22 mouse cellular contexts compared by ENCODE assay signal in genomic region chr7:83994348-83994747, GRCm38 (mm10).
DNase-seq lines count a peak whose midpoint lies in the region; ATAC-seq and TF ChIP-seq lines count a peak whose summit lies in the region.
"Had no signal": no experiment of that assay in that cellular context is flagged by ENCODE, and none has a peak within 500 bp of the region (broad histone marks: within the 10 kb centered on the region; RNA-seq: fewer than 3 reads in every experiment).

No protein-coding gene starts in this region.

- peaks cover 2% of the 10 kb centered on the region in 2 experiments; a peak in 3 of 4 replicates for H3K4me1 ChIP-seq in ES-E14 (ENCODE audit: control insufficient read depth in 2 of 2, insufficient read depth in 2 of 2, low read length in 2 of 2, poor library complexity in 1 of 2)
- H3K4me1 ChIP-seq: embryonic facial prominence, embryonic 13.5 days; embryonic facial prominence, embryonic 15.5 days had no signal

- H3K9ac ChIP-seq in ES-E14 (ENCODE audit: insufficient read depth, low read depth, low read length, poor library complexity, severe bottlenecking): no peak overlapping the region
- H3K9ac ChIP-seq: embryonic facial prominence, embryonic 13.5 days; embryonic facial prominence, embryonic 15.5 days had no signal

- H3K4me3 ChIP-seq in ES-E14 (ENCODE audit: insufficient read depth in 1 of 2, low read depth in 1 of 2, low read length in 2 of 2, poor library complexity in 1 of 2, severe bottlenecking in 1 of 2): no peak overlapping the region
- H3K4me3 ChIP-seq: embryonic facial prominence, embryonic 13.5 days; embryonic facial prominence, embryonic 15.5 days; gastrocnemius, adult 2 months had no signal

- H3K9me3 ChIP-seq in ES-E14 (ENCODE audit: control insufficient read depth, insufficient read depth, low read depth, low read length): no peaks in the 10 kb centered on the region
- H3K9me3 ChIP-seq: embryonic facial prominence, embryonic 13.5 days; embryonic facial prominence, embryonic 15.5 days had no signal

- H3K27ac ChIP-seq in ES-E14 (ENCODE audit: insufficient read depth, low read depth, low read length, poor library complexity, severe bottlenecking): no peak overlapping the region
- H3K27ac ChIP-seq: embryonic facial prominence, embryonic 13.5 days; embryonic facial prominence, embryonic 15.5 days; gastrocnemius, adult 2 months had no signal

- H3K36me3 ChIP-seq in ES-E14 (ENCODE audit: control insufficient read depth, insufficient read depth, low read length, poor library complexity, severe bottlenecking): no peaks in the 10 kb centered on the region
- H3K36me3 ChIP-seq: embryonic facial prominence, embryonic 13.5 days; embryonic facial prominence, embryonic 15.5 days had no signal

- DNase-seq in ES-CJ7 (ENCODE audit: low read depth, low spot score) (peak; percentile 91), ES-E14 (ENCODE audit: low read depth, low spot score) (peak; percentile 51), WW6 (ENCODE audit: low read depth, low spot score) (peak; percentile 34)
- peak; percentile 12 for DNase-seq in embryo, embryonic 10.5 days (ENCODE audit: low spot score)
- no peak for DNase-seq in heart, adult 11 months
- DNase-seq in left cerebral cortex, adult 11 months (ENCODE audit: low spot score): no peak
- DNase-seq in heart, postnatal 4 days: no peak
- DNase-seq: adrenal gland, adult 2 months; adrenal gland, postnatal 10 days; adrenal gland, postnatal 25 days; cerebellum, adult 11 months; cerebellum, adult 18-20 months; cerebellum, adult 8-10 months; cerebellum, adult 9-11 months; cerebellum, postnatal 14 days; cerebellum, postnatal 36 days; gastrocnemius, adult 2 months had no signal

- no peak for ATAC-seq in inflammation-experienced regulatory T-cells, adult 6 months
- ATAC-seq: forebrain, embryonic 14.5 days; forebrain, embryonic 16.5 days had no signal

- in situ Hi-C loops in ES-E14 (cut with MboI; ENCODE audit: low sequenced_read_pairs in 2 of 2, unreplicated experiment in 2 of 2): no loop called here

TF ChIP-seq in ES-E14, 5 proteins besides CTCF, POLR2A, EP300 and RAD21:
- TF ChIP-seq MAFK (IDR thresholded peaks at IDR 0.05; ENCODE audit: insufficient read depth, low read depth, low read length): peak; percentile 90
- peak; percentile 99 for TF ChIP-seq ZNF384 (IDR thresholded peaks at IDR 0.05; ENCODE audit: low read depth, low read length)
- TF ChIP-seq CHD2 (IDR thresholded peaks at IDR 0.05; ENCODE audit: low read depth, low read length): peak; percentile 37; the same call in 1 of the 2 replicates
- TF ChIP-seq HCFC1 (IDR thresholded peaks at IDR 0.05; ENCODE audit: borderline replicate concordance, insufficient read depth, low read length): no peak
- no peak for TF ChIP-seq ZC3H11A (IDR thresholded peaks at IDR 0.05; ENCODE audit: borderline replicate concordance, low read depth, low read length)

Comparison
In these comparisons a context has a peak if more than half of its experiments do, and no peak if none do; other contexts are left out.
1. DNase-seq: peak in ES-CJ7 (single experiment), ES-E14 (single experiment), WW6 (single experiment) and embryo, embryonic 10.5 days (single experiment); none in heart, adult 11 months (single experiment), left cerebral cortex, adult 11 months (single experiment) and heart, postnatal 4 days (single experiment).